In genomic region chr8:119588844-119589243, GRCm38 (mm10) we compare ENCODE assay signal across 19 mouse cellular contexts. TPM values are rescaled to one million over a fixed set of nuclear protein-coding genes. Genes with fewer than 3 reads are reported as not detected.
DNase-seq lines count a peak whose midpoint lies in the region; ATAC-seq lines count a peak whose summit lies in the region.
"Had no signal": no experiment of that assay in that cellular context is flagged by ENCODE, and none has a peak within 500 bp of the region (broad histone marks: within the 10 kb centered on the region; RNA-seq: fewer than 3 reads in every experiment).

No protein-coding gene starts in this region.

- peak; percentile 90 for DNase-seq in heart, embryonic 10.5 days (ENCODE audit: low spot score)
- DNase-seq in heart, adult 8-10 months (ENCODE audit: low spot score): no peak
- DNase-seq in kidney, postnatal 4 days: peak; percentile 26 to 42
- peak; percentile 20 for DNase-seq in 3T3-L1 (ENCODE audit: low read depth, low spot score)
- DNase-seq in forelimb bud, embryonic 11.5 days (ENCODE audit: low read depth, low spot score): peak; percentile 68
- DNase-seq in spleen, postnatal 4 days (ENCODE audit: low spot score in 2 of 2): no peak
- no peak for DNase-seq in right cerebral cortex, postnatal 4 days
- DNase-seq: adrenal gland, postnatal 14 days; B cell, adult 2 months; cerebellum, postnatal 10 days; gastrocnemius, postnatal 14 days; kidney, adult 11 months; kidney, postnatal 25 days; liver, postnatal 0 days; lung, postnatal 4 days; thymus, postnatal 14 days had no signal

- H3K9ac ChIP-seq in kidney, embryonic 15.5 days: no peak overlapping the region
- H3K9ac ChIP-seq: forebrain, embryonic 13.5 days; hindbrain, embryonic 13.5 days; liver, postnatal 0 days had no signal

- no peak overlapping the region; the same call in 1 of the 2 replicates for H3K4me3 ChIP-seq in heart, embryonic 10.5 days
- no peak overlapping the region for H3K4me3 ChIP-seq in kidney, embryonic 15.5 days (replicated peaks)
- H3K4me3 ChIP-seq: forebrain, embryonic 13.5 days; hindbrain, embryonic 13.5 days had no signal

- H3K4me2 ChIP-seq in kidney, embryonic 15.5 days: no peak overlapping the region
- H3K4me2 ChIP-seq: forebrain, embryonic 13.5 days; hindbrain, embryonic 13.5 days had no signal

- peaks cover 40% of the 10 kb centered on the region for H3K4me1 ChIP-seq in heart, embryonic 10.5 days
- peaks cover 7% of the 10 kb centered on the region for H3K4me1 ChIP-seq in kidney, embryonic 15.5 days
- H3K4me1 ChIP-seq: forebrain, embryonic 13.5 days had no signal

- no peaks in the 10 kb centered on the region for H3K9me3 ChIP-seq in heart, embryonic 10.5 days
- H3K9me3 ChIP-seq in kidney, embryonic 15.5 days (replicated peaks): no peaks in the 10 kb centered on the region
- H3K9me3 ChIP-seq: forebrain, embryonic 13.5 days; hindbrain, embryonic 13.5 days had no signal

- H3K27ac ChIP-seq in heart, embryonic 10.5 days: peak overlapping the region; percentile 80
- no peak overlapping the region for H3K27ac ChIP-seq in kidney, embryonic 15.5 days
- H3K27ac ChIP-seq: forebrain, embryonic 13.5 days; hindbrain, embryonic 13.5 days had no signal

- H3K27me3 ChIP-seq in heart, embryonic 10.5 days (ENCODE audit: insufficient read depth, poor library complexity, severe bottlenecking): peaks cover 8% of the 10 kb centered on the region; the same call in 1 of the 2 replicates
- H3K27me3 ChIP-seq in kidney, embryonic 15.5 days: no peaks in the 10 kb centered on the region
- H3K27me3 ChIP-seq: forebrain, embryonic 13.5 days; hindbrain, embryonic 13.5 days had no signal

- 13% methylated on average over 10 of the region's 10 CpGs for WGBS in heart, embryonic 10.5 days
- WGBS in kidney, embryonic 15.5 days: 24% methylated on average over 10 of the region's 10 CpGs

- H3K36me3 ChIP-seq in heart, embryonic 10.5 days: no peaks in the 10 kb centered on the region
- no peaks in the 10 kb centered on the region for H3K36me3 ChIP-seq in kidney, embryonic 15.5 days
- H3K36me3 ChIP-seq: hindbrain, embryonic 13.5 days had no signal

- no peak for ATAC-seq in kidney, embryonic 15.5 days (replicated peaks; ENCODE audit: low FRiP score)
- ATAC-seq: forebrain, embryonic 13.5 days; liver, postnatal 0 days had no signal

RNA-seq across cellular contexts. Expression of gene Dnaaf1, which starts 13.8 kb away (rescaled TPM):
- polyA plus RNA-seq in heart, embryonic 10.5 days (2016; fragmentation: Nextera tagmentation; extraction: Ambion mirVana): 0.11 and 0.31 TPM in 2 replicates
- not detected for total RNA-seq in heart, adult 8-10 months (2022)
- polyA plus RNA-seq in kidney, embryonic 15.5 days (2015; fragmentation: Nextera tagmentation; extraction: Ambion mirVana): 0.23 and 0.28 TPM in 2 replicates
- total RNA-seq: adrenal gland, postnatal 14 days; gastrocnemius, postnatal 14 days had no signal
- polyA plus RNA-seq: liver, postnatal 0 days had no signal

RNA-seq across cellular contexts. Expression of gene Hsdl1, which starts 13.9 kb away (rescaled TPM):
- polyA plus RNA-seq in heart, embryonic 10.5 days (2016; fragmentation: Nextera tagmentation; extraction: Ambion mirVana): 35.3 and 47.9 TPM in 2 replicates
- 10 to 100 TPM; 18.4 to 22.3 (median 19.8) TPM for total RNA-seq in heart, adult 8-10 months (2022)
- 31.3 and 32.5 TPM in 2 replicates for polyA plus RNA-seq in kidney, embryonic 15.5 days (2015; fragmentation: Nextera tagmentation; extraction: Ambion mirVana)

RNA-seq across cellular contexts. Expression of gene Taf1c, which starts 16.2 kb away (rescaled TPM):
- 9.9 and 11.2 TPM in 2 replicates for polyA plus RNA-seq in heart, embryonic 10.5 days (2016; fragmentation: Nextera tagmentation; extraction: Ambion mirVana)
- total RNA-seq in heart, adult 8-10 months (2022): 1 to 10 TPM; 3.4 to 4.4 (median 4.0) TPM
- 10.8 and 12.9 TPM in 2 replicates for polyA plus RNA-seq in kidney, embryonic 15.5 days (2015; fragmentation: Nextera tagmentation; extraction: Ambion mirVana)

RNA-seq across cellular contexts. Expression of gene Adad2, which starts 23.7 kb away (rescaled TPM):
- polyA plus RNA-seq in heart, embryonic 10.5 days (2016; fragmentation: Nextera tagmentation; extraction: Ambion mirVana): 0.14 TPM in 1 of 2 replicates, not detected in the other
- not detected for total RNA-seq in heart, adult 8-10 months (2022)
- polyA plus RNA-seq in kidney, embryonic 15.5 days (2015; fragmentation: Nextera tagmentation; extraction: Ambion mirVana): not detected in 2 replicates
- total RNA-seq: adrenal gland, postnatal 14 days; gastrocnemius, postnatal 14 days had no signal
- polyA plus RNA-seq: forebrain, embryonic 13.5 days; hindbrain, embryonic 13.5 days; liver, postnatal 0 days had no signal

RNA-seq across cellular contexts. Expression of gene Mbtps1, which starts 30.3 kb away (rescaled TPM):
- 86.9 and 98.4 TPM in 2 replicates for polyA plus RNA-seq in heart, embryonic 10.5 days (2016; fragmentation: Nextera tagmentation; extraction: Ambion mirVana)
- 10 to 100 TPM; 31.1 to 34.9 (median 33.1) TPM for total RNA-seq in heart, adult 8-10 months (2022)
- 115 and 123 TPM in 2 replicates for polyA plus RNA-seq in kidney, embryonic 15.5 days (2015; fragmentation: Nextera tagmentation; extraction: Ambion mirVana)

Comparison
In these comparisons a context has a peak if more than half of its experiments do, and no peak if none do; other contexts are left out.
1. DNase-seq: peak in heart, embryonic 10.5 days (single experiment), kidney, postnatal 4 days (2 of 2), 3T3-L1 (single experiment) and forelimb bud, embryonic 11.5 days (single experiment); none in heart, adult 8-10 months (single experiment), spleen, postnatal 4 days (0 of 2) and right cerebral cortex, postnatal 4 days (single experiment).